Mouse (Mus musculus): Measurements from ENCODE around the gene Rras2. TPM values are rescaled to one million over a fixed set of nuclear protein-coding genes. Genes with fewer than 3 reads are reported as not detected.

The Rras2 gene
- polyA plus RNA-seq, 1 experiment from 2014 or later = 23.7 TPM

- no peaks in the 10 kb centered on the region for H3K9me3 ChIP-seq
- H3K4me3 ChIP-seq = no peak overlapping the region
- H3K27me3 ChIP-seq (ENCODE audit: poor library complexity, severe bottlenecking) = peaks cover 33% of the 10 kb centered on the region
- H3K36me3 ChIP-seq (replicated peaks) = no peaks in the 10 kb centered on the region
- peaks cover 25% of the 10 kb centered on the region for H3K4me1 ChIP-seq
- no peak overlapping the region for H3K27ac ChIP-seq
- WGBS = 89% methylated on average over 8 of the region's 8 CpGs
- no peak for DNase-seq (ENCODE audit: extremely low spot score, low spot score)
Measured at GRCm38 (mm10) chr7:114006456-114006855, 111.1 kb downstream of the Rras2 start.

GRCm38 (mm10) chr7:114005499-114005898, 112.1 kb downstream of the Rras2 start:
- Histone ChIP-seq H3K27me3 (ENCODE audit: poor library complexity, severe bottlenecking) (peaks cover 33% of the 10 kb centered on the region), H3K4me1 (peaks cover 25% of the 10 kb centered on the region), H3K27ac (no peak overlapping the region), H3K9me3 (no peaks in the 10 kb centered on the region), H3K36me3 (replicated peaks) (no peaks in the 10 kb centered on the region), H3K4me3 (no peak overlapping the region)
- WGBS = 81% methylated on average over 5 of the region's 5 CpGs
- no peak for DNase-seq (ENCODE audit: extremely low spot score, low spot score)

GRCm38 (mm10) chr7:114004171-114004570, 113.4 kb downstream of the Rras2 start:
- Histone ChIP-seq H3K27me3 (ENCODE audit: poor library complexity, severe bottlenecking) (peaks cover 33% of the 10 kb centered on the region), H3K27ac (no peak overlapping the region), H3K4me3 (peak overlapping the region; percentile 13; the same call in 1 of the 2 replicates), H3K36me3 (replicated peaks) (no peaks in the 10 kb centered on the region), H3K4me1 (peaks cover 25% of the 10 kb centered on the region), H3K9me3 (no peaks in the 10 kb centered on the region)
- no peak for DNase-seq (ENCODE audit: extremely low spot score, low spot score)
- 14% methylated on average over 5 of the region's 5 CpGs for WGBS

GRCm38 (mm10) chr7:113997675-113998354, 119.8 kb downstream of the Rras2 start:
- Histone ChIP-seq H3K27ac (no peak overlapping the region), H3K4me1 (no peaks in the 10 kb centered on the region), H3K27me3 (ENCODE audit: poor library complexity, severe bottlenecking) (peaks cover 2% of the 10 kb centered on the region; the same call in 1 of the 2 replicates), H3K9me3 (no peaks in the 10 kb centered on the region), H3K36me3 (replicated peaks) (no peaks in the 10 kb centered on the region), H3K4me3 (no peak overlapping the region)
- DNase-seq (ENCODE audit: extremely low spot score, low spot score) = no peak
- WGBS = 85% methylated on average over 7 of the region's 7 CpGs

Other genes with a start within 250 kb of the Rras2 start
- gene Copb1, start 136.9 kb upstream of the Rras2 start, polyA plus RNA-seq (2016; fragmentation: Nextera tagmentation; extraction: Ambion mirVana) = 89.8 and 94.0 TPM in 2 replicates
- gene Psma1, start 158.3 kb upstream of the Rras2 start, polyA plus RNA-seq (2016; fragmentation: Nextera tagmentation; extraction: Ambion mirVana) = 514 and 531 TPM in 2 replicates